Mouse (Mus musculus) embryonic facial prominence, embryonic 12.5 days (tissue): ENCODE measurements around the gene Rala. TPM values are rescaled to one million over a fixed set of nuclear protein-coding genes. Genes with fewer than 3 reads are reported as not detected.

Source experiments
- ATAC-seq: fragments of 200-750 bp; cut with Nextera tagmentation; 2 replicates; pipeline ENCODE4 v1.8.0; 2017; ENCODE audit not compliant: insufficient number of reproducible peaks, insufficient read depth, low FRiP score, low TSS enrichment
- H3K27ac ChIP-seq: fragments of 300-500 bp; sonication (generic); 2 replicates; pipeline ENCODE4 v1.5.1; 2016; ENCODE audit warnings: mild to moderate bottlenecking
- H3K27me3 ChIP-seq: fragments of 300-500 bp; sonication (generic); 2 replicates; pipeline ENCODE4 v1.6.1; 2016; ENCODE audit warnings: mild to moderate bottlenecking, moderate library complexity
- H3K36me3 ChIP-seq: fragments of 300-500 bp; sonication (generic); 2 replicates; pipeline ENCODE4 v1.6.1; 2016; ENCODE audit warnings: mild to moderate bottlenecking
- H3K4me1 ChIP-seq: fragments of 300-500 bp; sonication (generic); 2 replicates; pipeline ENCODE4 v1.6.1; 2016
- H3K4me2 ChIP-seq: fragments of 300-500 bp; sonication (generic); replicated peaks from 2 replicates; pipeline ENCODE4 v1.6.1; 2016; ENCODE audit warnings: mild to moderate bottlenecking, moderate library complexity
- H3K4me3 ChIP-seq: fragments of 300-500 bp; sonication (generic); 2 replicates; pipeline ENCODE4 v1.5.1; 2016; ENCODE audit warnings: mild to moderate bottlenecking
- H3K9ac ChIP-seq: fragments of 300-500 bp; sonication (generic); 2 replicates; pipeline ENCODE4 v1.6.1; 2016; ENCODE audit warnings: mild to moderate bottlenecking, moderate library complexity
- H3K9me3 ChIP-seq: fragments of 300-500 bp; sonication (generic); 2 replicates; pipeline ENCODE4 v1.6.1; 2016; ENCODE audit warnings: mild to moderate bottlenecking, moderate library complexity
- WGBS: fragments of 180-500 bp; shearing (Covaris S2); methylation state at CpG from one replicate; pipeline ENCODE4 v1.1.7; 2016; 5-methylcytosine and 5-hydroxymethylcytosine counted together
- polyA plus RNA-seq: library from polyadenylated mRNA; unstranded; fragments of >200 nt; fragmentation: Nextera tagmentation; extraction: Ambion mirVana; gene quantifications from 2 replicates; pipeline ENCODE4 v1.2.1, GENCODE M21; 2016

Rala gene
- 114 and 123 TPM in 2 replicates for polyA plus RNA-seq

DNA sequence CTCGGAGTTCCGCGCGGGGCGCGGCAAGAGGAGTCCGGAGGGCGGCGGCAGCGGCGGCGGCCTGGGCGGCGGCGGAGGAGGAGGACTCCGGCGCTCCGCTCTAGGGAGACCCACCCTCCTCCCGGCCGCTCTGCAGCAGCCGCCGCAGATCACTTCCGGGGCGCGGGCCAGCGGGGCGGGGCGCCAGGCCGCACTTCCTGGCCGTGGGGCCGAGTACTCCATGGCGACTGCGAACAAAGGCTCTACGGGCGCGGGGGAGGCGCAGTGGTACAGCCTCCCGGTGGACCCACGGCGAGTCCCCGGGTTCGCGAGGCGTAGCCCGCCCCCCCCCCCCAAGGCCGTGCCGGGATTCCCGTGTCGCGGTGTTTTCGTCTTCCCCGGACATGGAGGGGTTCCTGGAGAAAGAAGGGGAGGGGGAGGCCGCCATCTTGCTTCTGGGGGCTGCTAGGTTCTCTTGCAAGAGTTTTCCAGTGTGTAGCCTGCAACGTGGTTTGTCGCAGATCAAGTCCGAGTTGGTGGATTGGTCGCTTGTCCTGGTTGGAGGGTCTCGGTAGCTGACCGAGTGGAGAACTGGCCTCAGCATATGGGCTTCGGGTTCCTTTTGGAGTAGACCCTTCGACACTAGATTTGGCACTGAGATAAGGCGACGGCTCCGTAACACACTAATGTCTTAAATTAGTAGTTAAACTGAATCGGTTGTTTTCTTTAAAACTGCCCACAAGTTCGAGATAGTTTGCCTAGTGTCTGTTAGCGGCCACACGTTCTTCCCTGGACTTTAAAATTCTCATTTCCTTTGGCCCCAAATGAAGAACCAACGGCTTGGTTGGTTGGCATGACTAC lies at the start of gene Rala:
Gene Rala, minus strand, starts transcription at position 162 of the 840 bp plus-strand sequence.
- 0 out of 2 replicates have a peak, but pooled peaks cover 3% of the 10 kb centered on the region for H3K9me3 ChIP-seq
- H3K4me1 ChIP-seq, result peaks cover 11% of the 10 kb centered on the region
- peak within 1 kb of the TSS; percentile 91 for H3K27ac ChIP-seq
- 8% methylated on average over 60 of the region's 69 CpGs for WGBS
- peak within 1 kb of the TSS; percentile 75 for H3K4me2 ChIP-seq
- H3K9ac ChIP-seq, result peak within 1 kb of the TSS; percentile 92
- H3K27me3 ChIP-seq, result 0 out of 2 replicates have a peak, but pooled peaks cover 4% of the 10 kb centered on the region
- peak; percentile 100 for ATAC-seq
- peak within 1 kb of the TSS; percentile 88 for H3K4me3 ChIP-seq
- no peaks in the 10 kb centered on the region for H3K36me3 ChIP-seq

- H3K9me3 ChIP-seq, result no peaks in the 10 kb centered on the region
- H3K4me3 ChIP-seq, result peak overlapping the region; percentile 79
- H3K4me2 ChIP-seq, result peak overlapping the region; percentile 82
- H3K36me3 ChIP-seq, result no peaks in the 10 kb centered on the region
- H3K27ac ChIP-seq, result peak overlapping the region; percentile 85; the same call in 1 of the 2 replicates
- WGBS, result 36% methylated on average over 7 of the region's 7 CpGs
- 0 out of 2 replicates have a peak, but pooled peaks cover 7% of the 10 kb centered on the region for H3K4me1 ChIP-seq
- H3K9ac ChIP-seq, result peak overlapping the region; percentile 74; the same call in 1 of the 2 replicates
- no peaks in the 10 kb centered on the region for H3K27me3 ChIP-seq
- no peak for ATAC-seq
These were observed 49.4 kb upstream of the Rala start for GRCm38 (mm10) chr13:17993515-17993847.

- peak within 1 kb of the TSS; percentile 85 for H3K27ac ChIP-seq
- WGBS, result under 1% methylated on average over 54 of the region's 54 CpGs
- H3K4me2 ChIP-seq, result peak within 1 kb of the TSS; percentile 82
- peak within 1 kb of the TSS; percentile 79 for H3K4me3 ChIP-seq
- 0 out of 2 replicates have a peak, but pooled peaks cover 7% of the 10 kb centered on the region for H3K4me1 ChIP-seq
- H3K36me3 ChIP-seq, result no peaks in the 10 kb centered on the region
- peak within 1 kb of the TSS; percentile 74 for H3K9ac ChIP-seq
- no peaks in the 10 kb centered on the region for H3K27me3 ChIP-seq
- no peaks in the 10 kb centered on the region for H3K9me3 ChIP-seq
- ATAC-seq, result peak; percentile 93
These were observed 48.9 kb upstream of the Rala start, which contains the start of gene Yae1d1 for GRCm38 (mm10) chr13:17992697-17993514. Yae1d1 (minus strand) TSS chr13:17993349.

- H3K4me1 ChIP-seq, result 0 out of 2 replicates have a peak, but pooled peaks cover 7% of the 10 kb centered on the region
- peak overlapping the region; percentile 74; the same call in 1 of the 2 replicates for H3K9ac ChIP-seq
- H3K36me3 ChIP-seq, result peaks cover 4% of the 10 kb centered on the region; the same call in 1 of the 2 replicates
- ATAC-seq, result no peak
- peak overlapping the region; percentile 79 for H3K4me3 ChIP-seq
- WGBS, result 72% methylated on average over 4 of the region's 4 CpGs
- H3K9me3 ChIP-seq, result no peaks in the 10 kb centered on the region
- H3K4me2 ChIP-seq, result peak overlapping the region; percentile 82
- H3K27ac ChIP-seq, result no peak overlapping the region
- no peaks in the 10 kb centered on the region for H3K27me3 ChIP-seq
These were observed 48.0 kb upstream of the Rala start for GRCm38 (mm10) chr13:17992009-17992408.

GRCm38 (mm10) chr13:17983194-17983593 lies 39.2 kb upstream of the Rala start:
- Histone ChIP-seq H3K27ac (no peak overlapping the region), H3K9me3 (no peaks in the 10 kb centered on the region), H3K4me2 (no peak overlapping the region), H3K4me3 (no peak overlapping the region), H3K9ac (no peak overlapping the region), H3K4me1 (no peaks in the 10 kb centered on the region), H3K27me3 (no peaks in the 10 kb centered on the region), H3K36me3 (peaks cover 40% of the 10 kb centered on the region)
- no peak for ATAC-seq
- WGBS, result 52% methylated on average over 4 of the region's 4 CpGs

DNA sequence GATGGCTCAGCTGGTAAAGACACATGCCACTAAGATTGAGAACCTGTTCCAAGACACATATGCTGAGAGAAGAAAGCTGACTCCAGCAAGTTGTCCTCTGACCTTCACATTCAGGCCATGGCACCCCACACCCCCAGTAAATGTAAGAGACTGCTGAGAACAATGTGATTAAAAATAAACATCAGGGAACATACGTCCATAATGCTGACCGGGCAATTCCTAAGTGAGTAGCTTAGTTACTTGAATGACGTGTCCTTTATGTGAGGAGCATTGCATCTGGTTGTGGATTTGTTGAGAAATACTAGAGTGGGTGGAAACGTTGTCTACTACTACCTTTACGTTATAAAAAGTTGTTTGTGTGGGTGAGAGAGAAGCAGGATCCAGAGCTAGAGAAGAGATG lies 38.6 kb upstream of the Rala start:
- ATAC-seq, result no peak
- H3K36me3 ChIP-seq, result peaks cover 40% of the 10 kb centered on the region

DNA sequence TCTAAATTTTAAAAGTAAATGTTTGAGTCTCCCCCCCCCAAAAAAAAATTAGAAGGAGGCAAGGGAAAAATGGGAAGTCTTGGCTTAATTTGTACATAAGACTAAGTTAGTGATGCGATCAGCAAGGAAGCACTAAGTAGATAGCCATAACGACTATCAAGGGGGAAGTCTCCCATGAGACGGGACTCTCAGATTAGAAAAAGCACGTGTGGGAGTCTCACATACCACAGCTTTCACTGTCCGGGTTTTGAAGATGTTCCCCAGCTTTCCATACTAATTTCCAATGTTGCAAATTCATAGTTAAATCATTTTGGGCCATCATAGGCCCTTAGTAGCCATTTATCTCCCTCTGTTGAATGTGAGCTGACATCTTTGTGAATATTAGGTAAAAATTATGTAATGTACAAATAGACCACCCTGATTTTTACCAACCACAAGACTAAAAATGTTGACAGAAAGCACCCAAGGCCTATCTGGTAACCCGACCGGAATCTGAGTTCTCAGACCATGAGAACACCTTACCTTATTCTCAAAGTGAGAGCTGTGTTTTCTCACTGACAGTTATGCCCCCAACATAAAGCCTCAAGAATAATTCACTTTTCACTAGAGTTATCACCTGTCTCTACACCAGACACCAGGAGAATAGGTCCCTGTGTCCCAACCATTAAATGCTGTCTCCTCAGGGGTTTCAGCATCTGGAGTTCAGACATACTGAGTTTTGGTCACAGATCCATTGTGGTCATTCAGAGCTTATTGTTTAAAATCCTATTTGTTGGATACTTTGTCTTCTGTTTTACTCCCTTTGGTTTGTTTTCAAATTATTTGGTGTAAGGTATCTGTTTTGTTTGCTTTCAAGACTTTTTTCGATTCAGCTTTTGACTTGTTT lies 33.1 kb upstream of the Rala start:
- Histone ChIP-seq H3K9ac (no peak overlapping the region), H3K27me3 (no peaks in the 10 kb centered on the region), H3K4me2 (no peak overlapping the region), H3K4me1 (no peaks in the 10 kb centered on the region), H3K27ac (no peak overlapping the region), H3K4me3 (no peak overlapping the region), H3K36me3 (no peaks in the 10 kb centered on the region), H3K9me3 (no peaks in the 10 kb centered on the region)
- ATAC-seq, result no peak
- WGBS, result 73% methylated on average over 8 of the region's 8 CpGs

More for the DNA sequence above, 38.6 kb upstream of the Rala start:
- Histone ChIP-seq H3K9ac (no peak overlapping the region), H3K4me2 (no peak overlapping the region), H3K4me3 (no peak overlapping the region), H3K4me1 (no peaks in the 10 kb centered on the region), H3K27me3 (no peaks in the 10 kb centered on the region), H3K9me3 (no peaks in the 10 kb centered on the region), H3K27ac (no peak overlapping the region)
- WGBS, result 90% methylated on average over 5 of the region's 5 CpGs

DNA sequence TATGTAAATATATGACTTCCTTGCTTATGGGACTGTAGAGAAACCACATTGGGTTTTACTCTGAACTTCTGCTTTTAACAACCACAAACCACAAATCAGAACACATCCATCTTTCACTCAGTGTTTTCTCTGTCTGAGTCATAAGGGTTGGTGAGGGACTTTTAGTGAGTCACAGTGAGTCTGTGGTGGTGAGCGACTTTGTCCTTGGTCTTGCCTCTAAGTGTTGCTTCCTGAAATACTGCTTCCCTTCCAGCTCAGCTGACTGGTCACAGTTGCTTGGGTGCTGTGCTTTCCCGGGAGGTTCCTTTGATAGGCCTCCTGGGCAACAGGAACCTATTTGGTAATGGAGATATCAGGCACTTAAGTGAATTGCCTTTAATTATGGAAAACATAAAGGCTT lies 31.9 kb upstream of the Rala start:
- WGBS, result 47% methylated on average over 2 of the region's 2 CpGs
- no peaks in the 10 kb centered on the region for H3K27me3 ChIP-seq
- H3K4me2 ChIP-seq, result no peak overlapping the region
- H3K4me1 ChIP-seq, result no peaks in the 10 kb centered on the region
- H3K4me3 ChIP-seq, result no peak overlapping the region
- ATAC-seq, result no peak
- no peaks in the 10 kb centered on the region for H3K36me3 ChIP-seq
- H3K9me3 ChIP-seq, result no peaks in the 10 kb centered on the region
- H3K9ac ChIP-seq, result no peak overlapping the region
- no peak overlapping the region for H3K27ac ChIP-seq

DNA sequence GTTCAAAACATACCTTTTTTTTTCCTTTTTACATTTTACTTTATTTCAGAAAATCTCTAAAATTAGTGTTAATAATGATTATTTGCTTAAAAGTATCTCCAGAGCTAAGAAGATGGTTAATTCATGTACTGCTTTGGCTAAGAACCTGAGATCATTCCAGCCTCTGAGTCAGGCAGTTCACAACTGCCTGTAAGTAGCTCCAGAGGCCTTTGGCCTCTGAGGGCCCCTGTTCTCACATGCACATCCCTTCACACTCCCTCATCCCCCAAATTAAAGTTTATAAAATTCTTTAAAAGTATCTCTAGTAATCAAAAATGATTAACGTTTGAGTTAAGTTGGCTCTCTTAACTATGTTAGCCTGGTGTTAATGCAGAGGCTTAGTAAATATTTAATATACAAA lies 31.4 kb upstream of the Rala start:
- no peak for ATAC-seq
- no peak overlapping the region for H3K27ac ChIP-seq
- 74% methylated on average over 1 of the region's 1 CpGs for WGBS

DNA sequence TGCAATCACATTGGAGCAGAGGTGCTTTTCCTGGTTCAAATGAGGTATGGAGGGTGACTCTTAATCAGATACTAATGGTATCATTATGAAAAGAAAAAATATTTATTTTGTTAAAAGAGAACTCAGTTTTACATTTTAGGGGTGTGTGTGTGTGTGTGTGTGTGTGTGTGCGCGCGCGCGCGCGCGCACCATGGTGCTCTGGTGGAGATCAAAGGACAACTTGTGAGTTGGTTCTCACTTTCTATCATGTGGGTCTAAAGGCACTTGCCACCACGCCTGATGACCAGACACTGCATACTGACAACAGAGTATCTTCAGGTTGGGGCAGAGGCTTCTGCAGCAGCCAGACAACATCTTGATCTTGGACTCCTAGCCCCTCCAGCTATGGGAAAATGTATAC lies 30.7 kb upstream of the Rala start:
- no peak for ATAC-seq
- no peaks in the 10 kb centered on the region for H3K36me3 ChIP-seq
- no peaks in the 10 kb centered on the region for H3K9me3 ChIP-seq

More for the DNA sequence above, 31.4 kb upstream of the Rala start:
- Histone ChIP-seq H3K27me3 (no peaks in the 10 kb centered on the region), H3K9ac (no peak overlapping the region), H3K4me1 (no peaks in the 10 kb centered on the region), H3K4me2 (no peak overlapping the region), H3K9me3 (no peaks in the 10 kb centered on the region), H3K36me3 (no peaks in the 10 kb centered on the region), H3K4me3 (no peak overlapping the region)

GRCm38 (mm10) chr13:17960613-17961012 lies 16.6 kb upstream of the Rala start:
- no peaks in the 10 kb centered on the region for H3K27me3 ChIP-seq
- no peak overlapping the region for H3K4me2 ChIP-seq
- no peaks in the 10 kb centered on the region for H3K9me3 ChIP-seq
- 85% methylated on average over 7 of the region's 7 CpGs for WGBS
- H3K4me3 ChIP-seq, result no peak overlapping the region
- H3K36me3 ChIP-seq, result no peaks in the 10 kb centered on the region
- no peak for ATAC-seq
- H3K4me1 ChIP-seq, result no peaks in the 10 kb centered on the region
- no peak overlapping the region for H3K9ac ChIP-seq
- H3K27ac ChIP-seq, result no peak overlapping the region

More for the DNA sequence above, 30.7 kb upstream of the Rala start:
- WGBS, result 95% methylated on average over 9 of the region's 9 CpGs
- Histone ChIP-seq H3K9ac (no peak overlapping the region), H3K27me3 (no peaks in the 10 kb centered on the region), H3K4me1 (no peaks in the 10 kb centered on the region), H3K4me2 (no peak overlapping the region), H3K4me3 (no peak overlapping the region), H3K27ac (no peak overlapping the region)
